22 mouse cellular contexts compared by ENCODE assay signal in the genomic region with DNA sequence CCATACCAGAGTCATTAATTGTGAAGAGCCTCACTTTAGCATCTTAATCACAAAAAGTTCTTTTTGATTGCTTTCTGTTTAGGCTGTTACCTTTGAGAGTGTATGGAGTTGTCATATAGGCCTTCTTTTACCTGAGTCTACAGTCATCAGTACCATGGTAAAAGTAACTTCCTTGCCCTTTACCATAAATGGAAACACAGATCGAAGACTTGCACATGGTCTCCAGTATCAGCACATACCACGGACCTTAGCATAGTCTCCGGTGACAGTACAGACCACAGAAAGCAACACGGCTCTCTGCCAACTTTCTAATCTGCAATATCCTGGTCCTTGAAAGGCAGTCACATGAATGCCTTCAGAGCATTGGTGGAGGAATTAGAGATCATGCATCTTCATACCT.
"Had no signal": no experiment of that assay in that cellular context is flagged by ENCODE, and none has a peak within 500 bp of the region (broad histone marks: within the 10 kb centered on the region; RNA-seq: fewer than 3 reads in every experiment).

No protein-coding gene starts in this region.

- H3K9me3 ChIP-seq: heart, embryonic 10.5 days; heart, embryonic 12.5 days; hindbrain, embryonic 13.5 days; hindbrain, embryonic 15.5 days; kidney, embryonic 15.5 days; limb, embryonic 13.5 days; limb, embryonic 15.5 days; liver, embryonic 12.5 days had no signal

- H3K36me3 ChIP-seq: heart, embryonic 10.5 days; heart, embryonic 12.5 days; hindbrain, embryonic 13.5 days; hindbrain, embryonic 15.5 days; kidney, embryonic 15.5 days; limb, embryonic 13.5 days; limb, embryonic 15.5 days; liver, embryonic 12.5 days had no signal

- H3K4me3 ChIP-seq: heart, embryonic 10.5 days; heart, embryonic 12.5 days; hindbrain, embryonic 13.5 days; hindbrain, embryonic 15.5 days; kidney, embryonic 15.5 days; limb, embryonic 13.5 days; limb, embryonic 15.5 days; liver, embryonic 12.5 days had no signal

- H3K9ac ChIP-seq: heart, embryonic 12.5 days; hindbrain, embryonic 13.5 days; hindbrain, embryonic 15.5 days; kidney, embryonic 15.5 days; limb, embryonic 13.5 days; limb, embryonic 15.5 days; liver, embryonic 12.5 days had no signal

- H3K27ac ChIP-seq: heart, embryonic 10.5 days; hindbrain, embryonic 13.5 days; hindbrain, embryonic 15.5 days; hindbrain, postnatal 0 days; kidney, embryonic 15.5 days; kidney, postnatal 0 days; limb, embryonic 13.5 days; limb, embryonic 15.5 days; liver, embryonic 12.5 days had no signal

- H3K4me1 ChIP-seq: heart, embryonic 10.5 days; heart, embryonic 12.5 days; kidney, embryonic 15.5 days; limb, embryonic 13.5 days; limb, embryonic 15.5 days; liver, embryonic 12.5 days had no signal

- H3K27me3 ChIP-seq: heart, embryonic 12.5 days; hindbrain, embryonic 13.5 days; hindbrain, embryonic 15.5 days; kidney, embryonic 15.5 days; limb, embryonic 13.5 days; limb, embryonic 15.5 days; liver, embryonic 12.5 days had no signal

- DNase-seq: gastrocnemius, postnatal 14 days; gastrocnemius, postnatal 36 days; heart, adult 18-20 months; heart, postnatal 10 days; heart, postnatal 36 days; kidney, adult 11 months; kidney, adult 2 months; kidney, adult 9 months; kidney, postnatal 14 days; kidney, postnatal 36 days; layer of hippocampus, adult 9-11 months; left cerebral cortex, postnatal 4 days had no signal
